Mouse (Mus musculus) gastrocnemius, postnatal 36 days (tissue): ENCODE data around the gene Pik3r3. TPM values are rescaled to one million over a fixed set of nuclear protein-coding genes. Genes with fewer than 3 reads are reported as not detected.

Experiments used
- total RNA-seq, 2 experiments: library from RNA; stranded (reverse); gene quantifications; 2 replicates each; pipeline ENCODE4 v1.2.3; 2021

Gene Pik3r3
- total RNA-seq, 2 experiments from 2014 or later, result 4.3 to 5.4 TPM

Other genes starting within 250 kb of the Pik3r3 start
- gene Faah, start 203.7 kb upstream of the Pik3r3 start, total RNA-seq, result under 1 TPM; 0.17 to 0.28 TPM
- gene Nsun4, start 167.7 kb upstream of the Pik3r3 start, total RNA-seq, result 10 to 100 TPM; 12.5 to 14.5 TPM
- 100 to 1,000 TPM; 843 to 875 TPM for gene Uqcrh, start 146.5 kb upstream of the Pik3r3 start, total RNA-seq
- 10 to 100 TPM; 17.3 to 19.3 TPM for gene Lrrc41, start 146.3 kb upstream of the Pik3r3 start, total RNA-seq
- gene Rad54l, start 97.9 kb upstream of the Pik3r3 start, total RNA-seq, result under 1 TPM; 0.77 to 0.99 TPM
- gene Pomgnt1, start 97.8 kb upstream of the Pik3r3 start, total RNA-seq, result 10 to 100 TPM; 41.2 to 49.5 TPM
- 1 to 10 TPM; 6.3 to 7.8 TPM for gene Lurap1, start 70.3 kb upstream of the Pik3r3 start, total RNA-seq
- not detected for gene Tspan1, start 54.0 kb upstream of the Pik3r3 start, total RNA-seq
- gene 1700042G07Rik, start 48.2 kb upstream of the Pik3r3 start, total RNA-seq, result not detected
- under 1 TPM in 1 of 2 experiments, not detected in 1; 0.59 TPM for gene Gm49337, start 48.2 kb upstream of the Pik3r3 start, total RNA-seq
- gene Mast2, start 242.6 kb downstream of the Pik3r3 start, total RNA-seq, result 10 to 100 TPM; 81.2 to 85.0 TPM